In genomic region chr17:29541419-29541818, GRCm38 (mm10) we compare ENCODE assay signal across 10 mouse cellular contexts. TPM values are rescaled to one million over a fixed set of nuclear protein-coding genes. Genes with fewer than 3 reads are reported as not detected.
DNase-seq lines count a peak whose midpoint lies in the region; ATAC-seq lines count a peak whose summit lies in the region.
"Had no signal": no experiment of that assay in that cellular context is flagged by ENCODE, and none has a peak within 500 bp of the region (broad histone marks: within the 10 kb centered on the region; RNA-seq: fewer than 3 reads in every experiment).

No protein-coding gene starts in this region.

- H3K4me3 ChIP-seq in kidney, embryonic 14.5 days (ENCODE audit: low read length), result no peak overlapping the region
- H3K4me3 ChIP-seq: liver, embryonic 13.5 days; stomach, embryonic 15.5 days had no signal

- H3K9ac ChIP-seq in kidney, embryonic 14.5 days (ENCODE audit: low read depth, low read length), result no peak overlapping the region
- H3K9ac ChIP-seq: liver, embryonic 13.5 days; stomach, embryonic 15.5 days had no signal

- no peaks in the 10 kb centered on the region for H3K27me3 ChIP-seq in kidney, embryonic 14.5 days (ENCODE audit: control insufficient read depth, insufficient read depth, low read length)
- H3K27me3 ChIP-seq: liver, embryonic 13.5 days; stomach, embryonic 15.5 days had no signal

- no peaks in the 10 kb centered on the region for H3K4me1 ChIP-seq in kidney, embryonic 14.5 days (ENCODE audit: control insufficient read depth, insufficient read depth, low read length)
- H3K4me1 ChIP-seq: liver, embryonic 13.5 days; stomach, embryonic 15.5 days had no signal

- peak; percentile 62; the same call in 1 of the 2 replicates for ATAC-seq in kidney, embryonic 14.5 days (ENCODE audit: low FRiP score, low TSS enrichment)

- intact Hi-C loops in left cerebral cortex, postnatal 36 days (cut with DNase I), result no loop called here

- 41% methylated on average over 14 of the region's 14 CpGs for WGBS in kidney, embryonic 14.5 days

- H3K36me3 ChIP-seq in kidney, embryonic 14.5 days (ENCODE audit: control insufficient read depth, insufficient read depth, low read length), result no peaks in the 10 kb centered on the region
- H3K36me3 ChIP-seq: liver, embryonic 13.5 days; stomach, embryonic 15.5 days had no signal

- H3K27ac ChIP-seq in kidney, embryonic 14.5 days (ENCODE audit: low read depth, low read length), result no peak overlapping the region
- H3K27ac ChIP-seq: liver, embryonic 13.5 days; stomach, embryonic 15.5 days had no signal

- no peaks in the 10 kb centered on the region for H3K9me3 ChIP-seq in kidney, embryonic 14.5 days (ENCODE audit: control insufficient read depth, low read length)
- H3K9me3 ChIP-seq: liver, embryonic 13.5 days; stomach, embryonic 15.5 days had no signal

- DNase-seq in MN1 (ENCODE audit: low spot score), result peak; percentile 66
- peak; percentile 89 to 95 for DNase-seq in adrenal gland, adult (ENCODE audit: inconsistent age in 2 of 2, low spot score in 1 of 2)
- DNase-seq in gastrocnemius, adult 8-10 months (ENCODE audit: low spot score in 2 of 2), result peak; percentile 70 to 82
- DNase-seq in ovary, adult 18-20 months (ENCODE audit: low spot score), result peak; percentile 82
- DNase-seq in left cerebral cortex, postnatal 36 days (ENCODE audit: low spot score in 2 of 2), result no peak
- no peak for DNase-seq in spleen, postnatal 4 days (ENCODE audit: low spot score in 2 of 2)
- no peak for DNase-seq in embryo, embryonic 9.5 days (ENCODE audit: extremely low spot score)
- DNase-seq: liver, embryonic 13.5 days had no signal

- H3K4me2 ChIP-seq in kidney, embryonic 14.5 days (replicated peaks; ENCODE audit: low read depth, low read length), result no peak overlapping the region
- H3K4me2 ChIP-seq: liver, embryonic 13.5 days; stomach, embryonic 15.5 days had no signal

RNA-seq across cellular contexts. Expression of gene Gm17657, which starts 8.0 kb away (rescaled TPM):
- total RNA-seq in gastrocnemius, adult 8-10 months (2022), result not detected
- not detected in 2 replicates for polyA plus RNA-seq in kidney, embryonic 14.5 days (2014; fragmentation: Nextera tagmentation; extraction: Ambion mirVana)
- total RNA-seq in left cerebral cortex, postnatal 36 days (2021), result not detected
- polyA plus RNA-seq: liver, embryonic 13.5 days; stomach, embryonic 15.5 days had no signal

RNA-seq across cellular contexts. Expression of gene Tbc1d22b, which starts 8.2 kb away (rescaled TPM):
- 10 to 100 TPM in 2 of 4 experiments, 1 to 10 TPM in 2; 9.4 to 13.6 (median 10.0) TPM for total RNA-seq in gastrocnemius, adult 8-10 months (2022)
- 11.5 and 18.5 TPM in 2 replicates for polyA plus RNA-seq in kidney, embryonic 14.5 days (2014; fragmentation: Nextera tagmentation; extraction: Ambion mirVana)
- total RNA-seq in left cerebral cortex, postnatal 36 days (2021), result 10 to 100 TPM; 43.2 to 45.2 TPM

RNA-seq across cellular contexts. Expression of gene Tmem217, which starts 10.8 kb away (rescaled TPM):
- not detected for total RNA-seq in gastrocnemius, adult 8-10 months (2022)
- 0.42 and 0.76 TPM in 2 replicates for polyA plus RNA-seq in kidney, embryonic 14.5 days (2014; fragmentation: Nextera tagmentation; extraction: Ambion mirVana)
- not detected for total RNA-seq in left cerebral cortex, postnatal 36 days (2021)

RNA-seq across cellular contexts. Expression of gene Pim1, which starts 50.9 kb away (rescaled TPM):
- 10 to 100 TPM in 2 of 4 experiments, 1 to 10 TPM in 2; 8.6 to 18.9 (median 11.3) TPM for total RNA-seq in gastrocnemius, adult 8-10 months (2022)
- 12.6 and 15.6 TPM in 2 replicates for polyA plus RNA-seq in kidney, embryonic 14.5 days (2014; fragmentation: Nextera tagmentation; extraction: Ambion mirVana)
- 1 to 10 TPM; 6.0 to 7.1 TPM for total RNA-seq in left cerebral cortex, postnatal 36 days (2021)

Comparison
In these comparisons a context has a peak if more than half of its experiments do, and no peak if none do; other contexts are left out.
1. DNase-seq: peak in MN1 (single experiment), adrenal gland, adult (2 of 2), gastrocnemius, adult 8-10 months (2 of 2) and ovary, adult 18-20 months (single experiment); none in left cerebral cortex, postnatal 36 days (0 of 2), spleen, postnatal 4 days (0 of 2) and embryo, embryonic 9.5 days (single experiment).